Mouse (Mus musculus) liver, postnatal 0 days (tissue): ENCODE results near the gene H2-DMa. TPM values are rescaled to one million over a fixed set of nuclear protein-coding genes. Genes with fewer than 3 reads are reported as not detected.

Experiments used
- ATAC-seq: fragments of 200-750 bp; cut with Nextera tagmentation; 2 replicates; pipeline ENCODE4 v1.8.0; 2017; ENCODE audit warnings: mild to moderate bottlenecking, moderate library complexity
- DNase-seq: peaks from one replicate; pipeline ENCODE4 v3.0.0-alpha.2; 2016
- H3K27ac ChIP-seq: fragments of 300-500 bp; sonication (generic); 2 replicates; pipeline ENCODE4 v1.5.1; 2014; ENCODE audit warnings: antibody characterized with exemption, moderate library complexity, mild to moderate bottlenecking, low read depth
- H3K27me3 ChIP-seq: fragments of 300-500 bp; sonication (generic); 2 replicates; pipeline ENCODE4 v1.6.1; 2014; ENCODE audit warnings: low read length, control low read depth, mixed read lengths; ENCODE audit not compliant: insufficient read depth
- H3K36me3 ChIP-seq: fragments of 300-500 bp; sonication (generic); replicated peaks from 2 replicates; pipeline ENCODE4 v1.6.1; 2014; ENCODE audit warnings: mild to moderate bottlenecking, control low read depth, low read length, moderate library complexity, mixed read lengths; ENCODE audit not compliant: insufficient read depth
- H3K4me1 ChIP-seq: fragments of 300-500 bp; sonication (generic); 2 replicates; pipeline ENCODE4 v1.6.1; 2014; ENCODE audit warnings: antibody characterized with exemption, mild to moderate bottlenecking, control low read depth; ENCODE audit not compliant: insufficient read depth
- H3K4me2 ChIP-seq: fragments of 300-500 bp; sonication (generic); 2 replicates; pipeline ENCODE4 v1.6.1; 2014; ENCODE audit warnings: low read depth, mild to moderate bottlenecking, low read length, moderate library complexity, mixed read lengths
- H3K4me3 ChIP-seq: fragments of 300-500 bp; sonication (generic); 2 replicates; pipeline ENCODE4 v1.5.1; 2014; ENCODE audit warnings: low read depth, low read length
- H3K9ac ChIP-seq: fragments of 300-500 bp; sonication (generic); replicated peaks from 2 replicates; pipeline ENCODE4 v1.6.1; 2014; ENCODE audit warnings: mild to moderate bottlenecking, moderate library complexity
- H3K9me3 ChIP-seq: fragments of 300-500 bp; sonication (generic); 2 replicates; pipeline ENCODE4 v1.6.1; 2016; ENCODE audit warnings: mild to moderate bottlenecking, control low read depth, low read length, mixed read lengths
- CTCF ChIP-seq: sonication (generic); IDR thresholded peaks from 2 replicates; pipeline ENCODE4 v1.5.1; 2016; ENCODE audit warnings: antibody characterized with exemption, low read depth
- EP300 ChIP-seq: IDR thresholded peaks from 2 replicates; pipeline ENCODE4 v1.6.1; 2016; ENCODE audit warnings: antibody characterized with exemption, low read depth, mild to moderate bottlenecking
- WGBS: fragments of 180-500 bp; shearing (Covaris S2); extraction: QIAGEN DNeasy Blood & Tissue Kit; methylation state at CpG from one replicate; pipeline ENCODE4 v1.1.7; 2014; ENCODE audit not compliant: insufficient replicate concordance; 5-methylcytosine and 5-hydroxymethylcytosine counted together
- polyA plus RNA-seq: library from polyadenylated mRNA; unstranded; fragments of >200 nt; fragmentation: Nextera tagmentation; extraction: Ambion mirVana; gene quantifications from 2 replicates; pipeline ENCODE4 v1.2.1, GENCODE M21; 2015

The H2-DMa gene
- polyA plus RNA-seq, 1 experiment from 2014 or later: 11.9 TPM

DNA sequence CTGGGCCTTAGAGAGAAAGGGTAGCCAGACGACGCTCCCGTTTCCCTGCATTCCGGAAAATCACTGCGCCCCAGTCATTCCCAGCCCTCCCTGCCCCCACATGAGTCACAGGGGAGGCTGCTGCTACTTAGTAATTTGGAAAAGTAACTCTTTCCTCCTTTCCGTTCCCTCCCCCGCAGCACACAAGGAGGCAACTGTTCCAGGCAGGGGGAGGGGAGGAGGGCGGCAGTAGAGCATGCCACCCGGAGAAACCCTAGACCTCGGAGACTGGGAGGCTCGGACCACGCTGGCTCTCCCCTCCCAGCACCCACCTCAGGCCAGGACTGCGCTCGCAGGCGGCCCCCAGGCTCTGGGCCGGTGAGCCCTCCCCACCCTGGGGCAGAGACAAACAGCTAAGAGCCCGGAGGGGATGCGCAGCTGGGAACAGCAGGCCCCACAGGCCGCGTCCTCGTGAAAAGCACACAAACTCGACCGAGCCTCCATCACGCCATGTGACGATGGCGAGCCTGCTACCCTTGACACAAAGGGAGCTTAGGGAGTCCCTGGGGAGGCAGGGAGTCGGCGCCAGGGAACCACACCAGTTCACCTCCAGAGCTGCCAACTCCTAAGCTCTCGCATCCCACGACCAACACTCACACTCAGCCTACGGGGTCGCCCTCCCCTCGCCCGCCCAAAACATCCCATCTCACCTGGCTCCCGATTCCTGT, 2.0 kb downstream of the H2-DMa start:
- DNase-seq: no peak
- H3K4me1 ChIP-seq: peaks cover 24% of the 10 kb centered on the region
- ATAC-seq: peak; percentile 4

DNA sequence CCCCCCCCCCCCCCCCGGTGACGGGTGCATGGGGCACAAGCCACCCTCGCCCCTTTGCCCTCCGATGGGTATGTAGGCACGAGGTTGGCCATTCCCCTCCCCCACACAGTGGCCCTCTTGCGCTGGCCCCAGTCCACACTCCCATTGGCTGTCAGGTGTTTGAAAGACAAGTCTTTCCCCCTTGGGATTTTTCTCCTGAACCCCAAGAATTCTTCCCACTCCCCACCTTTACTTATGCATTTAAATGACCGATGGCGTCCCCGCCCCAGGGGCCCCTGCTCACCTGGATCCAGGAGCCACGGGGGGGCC, 2.5 kb downstream of the H2-DMa start:
- H3K27ac ChIP-seq: peak overlapping the region; percentile 100
- H3K4me1 ChIP-seq: peaks cover 22% of the 10 kb centered on the region
- WGBS: 2% methylated on average over 8 of the region's 10 CpGs
- H3K4me3 ChIP-seq: peak overlapping the region; percentile 97
- H3K36me3 ChIP-seq: peaks cover 6% of the 10 kb centered on the region
- peak overlapping the region; percentile 93 for H3K9ac ChIP-seq
- peak overlapping the region; percentile 98 for H3K4me2 ChIP-seq
- ATAC-seq (peak; percentile 10), DNase-seq (peak; percentile 78)
- TF ChIP-seq CTCF (no peak), EP300 (no peak)
- H3K27me3 ChIP-seq: no peaks in the 10 kb centered on the region
- H3K9me3 ChIP-seq: no peaks in the 10 kb centered on the region

More for the DNA sequence above, 2.0 kb downstream of the H2-DMa start:
- Histone ChIP-seq H3K9ac (peak overlapping the region; percentile 93), H3K27ac (peak overlapping the region; percentile 100), H3K27me3 (no peaks in the 10 kb centered on the region), H3K36me3 (peaks cover 11% of the 10 kb centered on the region), H3K4me2 (peak overlapping the region; percentile 98), H3K4me3 (peak overlapping the region; percentile 97), H3K9me3 (no peaks in the 10 kb centered on the region)
- TF ChIP-seq CTCF (no peak), EP300 (no peak; the same call in 1 of the 2 replicates)
- WGBS: 1% methylated on average over 32 of the region's 35 CpGs

- TF ChIP-seq EP300 (peak; percentile 54; the same call in 1 of the 2 replicates), CTCF (no peak)
- DNase-seq (peak; percentile 96), ATAC-seq (peak; percentile 40)
- Histone ChIP-seq H3K9ac (peak within 1 kb of the TSS; percentile 93), H3K9me3 (no peaks in the 10 kb centered on the region), H3K27me3 (no peaks in the 10 kb centered on the region), H3K4me1 (peaks cover 26% of the 10 kb centered on the region), H3K36me3 (0 out of 2 replicates have a peak, but pooled peaks cover 5% of the 10 kb centered on the region), H3K4me3 (peak within 1 kb of the TSS; percentile 97), H3K27ac (peak within 1 kb of the TSS; percentile 100), H3K4me2 (peak within 1 kb of the TSS; percentile 98)
- WGBS: 1% methylated on average over 48 of the region's 75 CpGs
Measured at GRCm38 (mm10) chr17:34122188-34122984, 3.0 kb downstream of the H2-DMa start, which contains the start of gene Brd2. Gene Brd2, minus strand, starts transcription at chr17:34122634.

DNA sequence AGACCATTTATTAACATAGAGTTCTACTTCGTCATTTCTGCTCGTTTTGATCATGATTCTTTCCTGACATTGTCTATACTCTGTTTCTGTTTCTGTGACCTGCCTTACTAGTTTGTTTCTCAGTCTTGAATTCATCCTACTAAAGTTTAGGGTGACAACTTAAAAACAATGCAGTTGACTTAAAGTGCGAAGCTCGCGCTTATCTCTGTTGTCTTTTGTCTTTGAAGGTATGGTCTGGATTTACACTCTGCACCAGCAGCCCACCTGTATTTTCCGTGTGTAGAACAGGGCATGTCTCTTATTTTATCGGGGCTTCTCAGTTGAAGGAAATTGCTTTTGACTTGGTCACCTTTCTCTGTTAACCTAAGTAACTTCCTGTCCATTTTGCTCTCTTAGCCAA, 3.8 kb downstream of the H2-DMa start:
- Histone ChIP-seq H3K9me3 (no peaks in the 10 kb centered on the region), H3K27me3 (no peaks in the 10 kb centered on the region), H3K36me3 (0 out of 2 replicates have a peak, but pooled peaks cover 5% of the 10 kb centered on the region), H3K4me1 (peaks cover 31% of the 10 kb centered on the region), H3K9ac (peak overlapping the region; percentile 93), H3K4me2 (peak overlapping the region; percentile 98), H3K4me3 (peak overlapping the region; percentile 97), H3K27ac (peak overlapping the region; percentile 100)
- WGBS: under 1% methylated on average over 7 of the region's 7 CpGs
- ATAC-seq (no peak), DNase-seq (no peak)
- TF ChIP-seq CTCF (no peak), EP300 (no peak)

DNA sequence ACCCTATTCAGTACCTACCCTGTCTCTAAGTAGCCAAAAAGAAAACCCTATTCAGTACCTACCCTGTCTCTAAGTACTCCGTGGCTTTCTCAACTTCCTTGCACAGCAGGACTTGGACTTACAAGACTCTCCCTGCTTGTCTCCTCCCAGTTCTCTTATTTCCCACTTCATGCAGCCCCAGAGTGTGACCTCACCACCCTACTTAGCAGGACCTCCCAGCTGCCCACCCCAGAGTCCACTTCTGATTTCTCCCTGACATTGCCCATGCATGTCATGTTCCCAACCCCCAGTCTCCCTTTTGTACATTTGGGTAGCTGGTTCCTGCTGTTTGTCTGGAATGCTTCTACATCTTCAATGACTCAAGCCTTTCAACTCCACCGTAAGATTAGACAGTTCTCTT, 4.2 kb downstream of the H2-DMa start:
- Histone ChIP-seq H3K4me1 (peaks cover 32% of the 10 kb centered on the region), H3K27ac (peak overlapping the region; percentile 100), H3K9me3 (no peaks in the 10 kb centered on the region), H3K9ac (peak overlapping the region; percentile 93), H3K4me2 (peak overlapping the region; percentile 98), H3K36me3 (0 out of 2 replicates have a peak, but pooled peaks cover 2% of the 10 kb centered on the region), H3K4me3 (peak overlapping the region; percentile 97), H3K27me3 (no peaks in the 10 kb centered on the region)
- DNase-seq (no peak), ATAC-seq (no peak)
- 19% methylated on average over 2 of the region's 2 CpGs for WGBS
- TF ChIP-seq CTCF: no peak
- TF ChIP-seq EP300: no peak

- TF ChIP-seq CTCF (no peak), EP300 (no peak)
- DNase-seq (no peak), ATAC-seq (no peak)
- no peak overlapping the region for H3K9ac ChIP-seq
- H3K4me3 ChIP-seq: no peak overlapping the region
- H3K9me3 ChIP-seq: no peaks in the 10 kb centered on the region
- H3K36me3 ChIP-seq: no peaks in the 10 kb centered on the region
- 38% methylated on average over 6 of the region's 6 CpGs for whole genome bisulfite sequencing
- 0 out of 2 replicates have a peak overlapping the region, but pooled peaks have one; percentile 19 for H3K4me2 ChIP-seq
- peaks cover 42% of the 10 kb centered on the region for H3K4me1 ChIP-seq
- H3K27me3 ChIP-seq: 0 out of 2 replicates have a peak, but pooled peaks cover 4% of the 10 kb centered on the region
- H3K27ac ChIP-seq: no peak overlapping the region
Measured at GRCm38 (mm10) chr17:34124649-34125048, 5.3 kb downstream of the H2-DMa start.
